ENCODE assay signal across 9 mouse cellular contexts in genomic region chr6:125274841-125275563, GRCm38 (mm10). TPM values are rescaled to one million over a fixed set of nuclear protein-coding genes. Genes with fewer than 3 reads are reported as not detected.
DNase-seq lines count a peak whose midpoint lies in the region; ATAC-seq lines count a peak whose summit lies in the region.
"Had no signal": no experiment of that assay in that cellular context is flagged by ENCODE, and none has a peak within 500 bp of the region (broad histone marks: within the 10 kb centered on the region; RNA-seq: fewer than 3 reads in every experiment).

No protein-coding gene starts in this region.

- no peak for ATAC-seq in hindbrain, embryonic 14.5 days (ENCODE audit: low FRiP score)
- ATAC-seq in hindbrain, embryonic 13.5 days (ENCODE audit: low FRiP score), result no peak

- no peaks in the 10 kb centered on the region for H3K9me3 ChIP-seq in hindbrain, embryonic 14.5 days (ENCODE audit: control insufficient read depth, low read length)
- no peaks in the 10 kb centered on the region for H3K9me3 ChIP-seq in hindbrain, embryonic 13.5 days
- H3K9me3 ChIP-seq: embryonic facial prominence, embryonic 12.5 days had no signal

- 63% methylated on average over 15 of the region's 15 CpGs for WGBS in hindbrain, embryonic 14.5 days
- WGBS in hindbrain, embryonic 13.5 days, result 60% methylated on average over 15 of the region's 15 CpGs

- no peaks in the 10 kb centered on the region for H3K27me3 ChIP-seq in hindbrain, embryonic 14.5 days (ENCODE audit: control insufficient read depth, insufficient read depth, low read length)
- peaks cover 13% of the 10 kb centered on the region; the same call in 1 of the 2 replicates for H3K27me3 ChIP-seq in hindbrain, embryonic 13.5 days
- no peaks in the 10 kb centered on the region for H3K27me3 ChIP-seq in splenic B cell, adult 2 months (ENCODE audit: control insufficient read depth, insufficient read depth, low read length, poor library complexity, severe bottlenecking)

- H3K4me1 ChIP-seq in hindbrain, embryonic 14.5 days (replicated peaks; ENCODE audit: control insufficient read depth, insufficient read depth, low read length), result no peaks in the 10 kb centered on the region
- H3K4me1 ChIP-seq in hindbrain, embryonic 13.5 days (replicated peaks), result peaks cover 3% of the 10 kb centered on the region
- H3K4me1 ChIP-seq: embryonic facial prominence, embryonic 12.5 days had no signal

- H3K4me3 ChIP-seq in hindbrain, embryonic 14.5 days (replicated peaks; ENCODE audit: low read length), result no peak overlapping the region
- no peak overlapping the region for H3K4me3 ChIP-seq in hindbrain, embryonic 13.5 days
- H3K4me3 ChIP-seq: embryonic facial prominence, embryonic 12.5 days had no signal

- no peak overlapping the region for H3K27ac ChIP-seq in hindbrain, embryonic 14.5 days
- H3K27ac ChIP-seq in hindbrain, embryonic 13.5 days, result no peak overlapping the region
- H3K27ac ChIP-seq: embryonic facial prominence, embryonic 12.5 days had no signal

- H3K36me3 ChIP-seq in hindbrain, embryonic 14.5 days (replicated peaks; ENCODE audit: control insufficient read depth, insufficient read depth), result no peaks in the 10 kb centered on the region
- no peaks in the 10 kb centered on the region for H3K36me3 ChIP-seq in hindbrain, embryonic 13.5 days
- no peaks in the 10 kb centered on the region for H3K36me3 ChIP-seq in splenic B cell, adult 2 months (ENCODE audit: control insufficient read depth, insufficient read depth, low read length, poor library complexity, severe bottlenecking)
- H3K36me3 ChIP-seq: embryonic facial prominence, embryonic 12.5 days had no signal

- H3K9ac ChIP-seq in hindbrain, embryonic 14.5 days, result no peak overlapping the region
- H3K9ac ChIP-seq in hindbrain, embryonic 13.5 days, result no peak overlapping the region
- H3K9ac ChIP-seq: embryonic facial prominence, embryonic 12.5 days had no signal

- H3K4me2 ChIP-seq in hindbrain, embryonic 14.5 days (replicated peaks), result no peak overlapping the region
- no peak overlapping the region for H3K4me2 ChIP-seq in hindbrain, embryonic 13.5 days
- H3K4me2 ChIP-seq: embryonic facial prominence, embryonic 12.5 days had no signal

- peak; percentile 53 for DNase-seq in hindbrain, embryonic 14.5 days (ENCODE audit: low spot score)
- DNase-seq in urinary bladder, postnatal 25 days (ENCODE audit: low spot score), result peak; percentile 44
- DNase-seq in urinary bladder, adult 2 months (ENCODE audit: low spot score), result no peak
- peak; percentile 78 for DNase-seq in brain, adult 2 months (ENCODE audit: low read depth, low spot score)
- peak; percentile 70 to 81 for DNase-seq in kidney, postnatal 4 days
- peak; percentile 62 for DNase-seq in splenic B cell, adult 2 months (ENCODE audit: low read depth, low spot score)
- DNase-seq in layer of hippocampus, adult 11-12 months (ENCODE audit: low spot score), result no peak

RNA-seq across cellular contexts. Expression of gene Tuba3a, which starts 10.8 kb away (rescaled TPM):
- polyA plus RNA-seq in hindbrain, embryonic 14.5 days (2014; fragmentation: Nextera tagmentation; extraction: Ambion mirVana), result not detected in 2 replicates
- polyA plus RNA-seq in hindbrain, embryonic 13.5 days (2015; fragmentation: Nextera tagmentation; extraction: Ambion mirVana), result not detected in 2 replicates
- 0.04 TPM in 1 of 2 replicates, not detected in the other for polyA plus RNA-seq in urinary bladder, adult 2 months (2012; rRNA removed)

RNA-seq across cellular contexts. Expression of gene Cd27, which starts 38.2 kb away (rescaled TPM):
- polyA plus RNA-seq in hindbrain, embryonic 14.5 days (2014; fragmentation: Nextera tagmentation; extraction: Ambion mirVana), result 0.86 and 1.2 TPM in 2 replicates
- 1.5 and 2.2 TPM in 2 replicates for polyA plus RNA-seq in hindbrain, embryonic 13.5 days (2015; fragmentation: Nextera tagmentation; extraction: Ambion mirVana)
- polyA plus RNA-seq in urinary bladder, adult 2 months (2012; rRNA removed), result 0.59 and 0.83 TPM in 2 replicates

RNA-seq across cellular contexts. Expression of gene Ltbr, which starts 38.7 kb away (rescaled TPM):
- 14.8 and 14.9 TPM in 2 replicates for polyA plus RNA-seq in hindbrain, embryonic 14.5 days (2014; fragmentation: Nextera tagmentation; extraction: Ambion mirVana)
- 13.5 and 15.2 TPM in 2 replicates for polyA plus RNA-seq in hindbrain, embryonic 13.5 days (2015; fragmentation: Nextera tagmentation; extraction: Ambion mirVana)
- polyA plus RNA-seq in urinary bladder, adult 2 months (2012; rRNA removed), result 101 and 118 TPM in 2 replicates

RNA-seq across cellular contexts. Expression of gene Tapbpl, which starts 43.3 kb away (rescaled TPM):
- polyA plus RNA-seq in hindbrain, embryonic 14.5 days (2014; fragmentation: Nextera tagmentation; extraction: Ambion mirVana), result 4.7 and 5.3 TPM in 2 replicates
- 4.3 and 5.0 TPM in 2 replicates for polyA plus RNA-seq in hindbrain, embryonic 13.5 days (2015; fragmentation: Nextera tagmentation; extraction: Ambion mirVana)
- 16.6 and 19.7 TPM in 2 replicates for polyA plus RNA-seq in urinary bladder, adult 2 months (2012; rRNA removed)

RNA-seq across cellular contexts. Expression of gene Scnn1a, which starts 45.5 kb away (rescaled TPM):
- 0.50 and 0.53 TPM in 2 replicates for polyA plus RNA-seq in hindbrain, embryonic 14.5 days (2014; fragmentation: Nextera tagmentation; extraction: Ambion mirVana)
- 0.29 and 0.31 TPM in 2 replicates for polyA plus RNA-seq in hindbrain, embryonic 13.5 days (2015; fragmentation: Nextera tagmentation; extraction: Ambion mirVana)
- 2.9 and 3.9 TPM in 2 replicates for polyA plus RNA-seq in urinary bladder, adult 2 months (2012; rRNA removed)

Comparison
In these comparisons a context has a peak if more than half of its experiments do, and no peak if none do; other contexts are left out.
1. DNase-seq: peak in hindbrain, embryonic 14.5 days (single experiment), urinary bladder, postnatal 25 days (single experiment), brain, adult 2 months (single experiment), kidney, postnatal 4 days (2 of 2) and splenic B cell, adult 2 months (single experiment); none in urinary bladder, adult 2 months (single experiment) and layer of hippocampus, adult 11-12 months (single experiment).